Mouse (Mus musculus) kidney, embryonic 15.5 days (tissue): Measurements from ENCODE around the gene Rapgef2. TPM values are rescaled to one million over a fixed set of nuclear protein-coding genes. Genes with fewer than 3 reads are reported as not detected.
A peak's percentile ranks its signal among the peaks of the same experiment; 100 is the strongest.
"Not testable (repeated sequence)": the region's sequence is repeated elsewhere in the genome, so short reads cannot be mapped to it uniquely, and the experiment has no call there.

Source experiments
- ATAC-seq: fragments of 200-750 bp; cut with Nextera tagmentation; replicated peaks from 2 replicates; pipeline ENCODE4 v1.8.0; 2017; ENCODE audit warnings: moderate TSS enrichment; ENCODE audit not compliant: low FRiP score
- H3K27ac ChIP-seq: fragments of 300-500 bp; sonication (generic); 2 replicates; pipeline ENCODE4 v1.5.1; 2015; ENCODE audit warnings: mild to moderate bottlenecking, inconsistent platforms
- H3K27me3 ChIP-seq: fragments of 300-500 bp; sonication (generic); 2 replicates; pipeline ENCODE4 v1.6.1; 2015; ENCODE audit warnings: inconsistent platforms
- H3K36me3 ChIP-seq: fragments of 300-500 bp; sonication (generic); 2 replicates; pipeline ENCODE4 v1.6.1; 2015; ENCODE audit warnings: inconsistent platforms
- H3K4me1 ChIP-seq: fragments of 300-500 bp; sonication (generic); 2 replicates; pipeline ENCODE4 v1.6.1; 2015; ENCODE audit warnings: inconsistent platforms
- H3K4me2 ChIP-seq: fragments of 300-500 bp; sonication (generic); 2 replicates; pipeline ENCODE4 v1.6.1; 2015; ENCODE audit warnings: moderate library complexity, mild to moderate bottlenecking, inconsistent platforms
- H3K4me3 ChIP-seq: fragments of 300-500 bp; sonication (generic); replicated peaks from 2 replicates; pipeline ENCODE4 v1.5.1; 2015; ENCODE audit warnings: mild to moderate bottlenecking, inconsistent platforms
- H3K9ac ChIP-seq: fragments of 300-500 bp; sonication (generic); 2 replicates; pipeline ENCODE4 v1.6.1; 2015; ENCODE audit warnings: mild to moderate bottlenecking, inconsistent platforms
- H3K9me3 ChIP-seq: fragments of 300-500 bp; sonication (generic); replicated peaks from 2 replicates; pipeline ENCODE4 v1.6.1; 2016; ENCODE audit warnings: inconsistent platforms
- WGBS: fragments of 180-500 bp; shearing (Covaris S2); methylation state at CpG from one replicate; pipeline ENCODE4 v1.1.7; 2015; ENCODE audit warnings: mixed read lengths; 5-methylcytosine and 5-hydroxymethylcytosine counted together
- polyA plus RNA-seq: library from polyadenylated mRNA; unstranded; fragments of >200 nt; fragmentation: Nextera tagmentation; extraction: Ambion mirVana; gene quantifications from 2 replicates; pipeline ENCODE4 v1.2.1, GENCODE M21; 2015

Rapgef2 gene
- polyA plus RNA-seq, 1 experiment from 2014 or later, result 5.4 TPM

DNA sequence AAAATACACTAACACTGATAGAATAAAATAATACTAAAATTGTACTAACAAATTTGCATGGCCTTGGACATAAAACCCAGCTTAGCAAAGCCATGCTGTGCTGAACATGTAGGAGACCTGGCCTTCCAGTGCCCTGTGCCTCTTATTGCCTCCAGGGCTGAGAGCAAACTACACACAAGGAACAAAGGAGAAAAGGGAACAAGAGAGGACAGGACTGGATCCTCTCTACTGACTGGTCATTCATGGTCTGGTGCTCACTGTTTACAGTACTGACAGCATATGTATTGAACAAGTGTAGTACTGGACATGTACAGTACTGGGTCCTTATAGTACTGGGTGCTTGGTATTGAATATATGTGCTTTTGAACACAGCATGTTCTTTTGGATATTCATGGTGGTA lies 58.0 kb downstream of the Rapgef2 start:
- Histone ChIP-seq H3K4me3 (no peak overlapping the region), H3K27ac (no peak overlapping the region), H3K9ac (no peak overlapping the region), H3K4me1 (peaks cover 16% of the 10 kb centered on the region), H3K36me3 (no peaks in the 10 kb centered on the region), H3K27me3 (no peaks in the 10 kb centered on the region), H3K9me3 (no peaks in the 10 kb centered on the region), H3K4me2 (no peak overlapping the region)
- 0 out of 2 replicates have a peak, but pooled peaks have one; percentile 9 for ATAC-seq

DNA sequence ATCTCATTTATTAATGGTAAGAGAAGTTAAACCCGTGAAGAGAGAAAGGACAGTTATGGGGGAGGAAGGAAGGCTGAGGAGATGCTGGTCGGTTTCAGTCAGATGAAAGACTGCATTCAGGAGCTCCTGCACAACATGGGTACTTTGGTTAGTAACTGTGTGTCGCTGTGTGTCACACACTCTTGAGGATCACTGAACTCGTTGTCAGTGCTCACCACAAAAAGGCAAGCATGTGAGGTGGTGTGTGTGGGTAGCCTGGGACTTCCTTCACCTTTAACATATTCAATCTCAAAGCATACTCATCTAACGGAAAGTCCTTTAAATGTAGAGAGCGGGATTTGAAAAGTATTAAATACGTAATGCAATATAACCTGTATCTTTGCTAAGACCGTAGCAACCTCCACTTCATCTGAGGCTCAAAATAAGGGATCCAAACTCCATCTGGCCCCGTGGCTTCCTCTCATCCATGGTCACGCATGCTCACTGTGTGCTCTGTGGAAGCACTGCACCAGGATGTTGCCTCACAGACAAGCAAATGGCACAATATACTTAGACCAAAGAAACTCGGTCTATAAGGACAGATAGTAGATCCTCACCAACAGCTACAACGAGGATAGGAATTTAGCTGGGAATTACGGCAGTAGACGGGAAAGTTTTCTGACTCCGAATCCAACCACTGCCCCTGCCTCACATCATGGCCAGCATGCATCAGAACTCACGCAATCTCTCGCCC lies 58.8 kb downstream of the Rapgef2 start:
- WGBS, result 82% methylated on average over 17 of the region's 17 CpGs
- no peak for ATAC-seq

DNA sequence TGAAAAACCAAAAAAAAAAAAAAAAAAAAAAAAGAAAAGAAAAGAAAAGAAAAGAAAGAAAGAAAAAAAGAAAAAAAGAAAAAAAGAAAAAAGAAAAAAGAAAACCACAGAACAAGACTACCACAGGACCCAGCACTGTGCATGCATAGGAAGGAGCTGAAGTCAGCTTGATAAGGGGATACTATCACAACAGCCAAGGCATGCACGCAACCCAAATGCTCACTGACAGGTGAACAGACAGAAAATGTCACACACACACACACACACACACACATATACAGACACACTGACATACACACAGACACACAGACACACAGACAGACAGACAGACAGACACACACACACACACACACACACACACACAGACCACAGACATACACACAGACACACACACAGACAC lies 59.5 kb downstream of the Rapgef2 start:
- 85% methylated on average over 1 of the region's 1 CpGs for WGBS
- not testable (repeated sequence) for H3K4me2 ChIP-seq, H3K9ac ChIP-seq, ATAC-seq, H3K27ac ChIP-seq, H3K27me3 ChIP-seq, H3K36me3 ChIP-seq, H3K4me3 ChIP-seq, H3K9me3 ChIP-seq
- H3K4me1 ChIP-seq, result peaks cover 29% of the 10 kb centered on the region

More for the DNA sequence above, 58.8 kb downstream of the Rapgef2 start:
- Histone ChIP-seq H3K36me3 (no peaks in the 10 kb centered on the region), H3K4me3 (no peak overlapping the region), H3K4me1 (peaks cover 22% of the 10 kb centered on the region), H3K27me3 (no peaks in the 10 kb centered on the region), H3K9ac (no peak overlapping the region), H3K9me3 (no peaks in the 10 kb centered on the region), H3K27ac (no peak overlapping the region), H3K4me2 (no peak overlapping the region)

DNA sequence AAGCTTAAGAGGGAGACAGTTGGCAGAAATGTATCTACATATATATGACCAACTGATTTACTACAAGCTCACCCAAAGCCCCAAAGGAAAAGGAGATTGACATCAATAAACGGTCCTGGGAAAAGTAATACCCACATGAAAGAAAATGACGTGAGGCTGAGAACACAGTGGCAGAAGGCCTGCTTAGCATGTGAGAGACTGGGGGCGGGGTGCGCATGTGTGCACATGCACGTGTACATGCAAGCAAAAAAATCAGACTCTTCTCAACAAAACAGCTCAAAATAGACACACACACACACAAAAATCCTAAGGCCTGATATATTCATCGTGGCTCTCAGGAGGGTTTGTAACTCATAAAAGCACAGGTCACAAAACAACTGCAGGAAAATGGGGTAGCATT lies 60.4 kb downstream of the Rapgef2 start:
- Histone ChIP-seq H3K9me3 (no peaks in the 10 kb centered on the region), H3K4me2 (no peak overlapping the region), H3K9ac (no peak overlapping the region), H3K36me3 (no peaks in the 10 kb centered on the region), H3K4me1 (peaks cover 35% of the 10 kb centered on the region), H3K27me3 (no peaks in the 10 kb centered on the region), H3K4me3 (no peak overlapping the region), H3K27ac (no peak overlapping the region)
- no peak for ATAC-seq
- 66% methylated on average over 6 of the region's 6 CpGs for WGBS

DNA sequence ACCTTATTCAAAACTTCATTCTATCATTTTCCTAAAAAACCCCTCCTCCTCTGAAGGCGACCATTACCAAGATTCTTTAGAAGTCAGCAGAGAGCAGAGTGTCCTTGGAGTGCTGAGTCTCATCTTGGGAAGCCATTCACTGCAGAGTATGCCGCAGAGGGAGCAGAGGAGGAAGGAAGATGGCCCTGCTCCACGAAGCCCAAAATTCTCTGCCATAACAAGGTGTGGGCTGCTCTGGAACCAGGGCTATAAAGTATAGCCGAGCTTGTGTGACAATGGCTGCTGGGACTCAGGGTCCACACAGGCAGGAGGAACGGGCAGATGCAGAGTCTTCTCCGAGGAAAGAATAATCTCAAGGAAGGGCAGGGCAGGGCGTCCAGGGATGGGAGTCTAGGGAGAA lies 62.0 kb downstream of the Rapgef2 start:
- no peaks in the 10 kb centered on the region for H3K36me3 ChIP-seq
- WGBS, result 75% methylated on average over 7 of the region's 7 CpGs

DNA sequence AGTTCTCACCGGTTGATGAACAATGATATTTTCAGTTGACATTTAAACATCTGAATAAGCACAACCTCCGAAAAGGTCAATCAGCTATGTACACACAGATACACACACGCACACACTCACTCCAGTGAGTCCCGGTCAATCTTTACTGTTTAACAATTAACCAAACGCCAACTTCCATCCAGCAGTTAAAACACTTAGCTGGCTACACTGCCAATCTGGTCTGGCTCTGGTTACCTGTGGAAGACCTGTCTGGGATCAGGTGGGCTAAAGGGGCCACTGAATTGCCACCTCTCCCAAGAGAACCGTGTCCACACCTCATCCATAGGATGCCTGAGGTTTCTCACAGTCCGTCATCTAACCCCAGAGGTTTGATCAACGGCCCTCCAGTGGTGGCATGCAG lies 63.0 kb downstream of the Rapgef2 start:
- Histone ChIP-seq H3K27me3 (no peaks in the 10 kb centered on the region), H3K9me3 (no peaks in the 10 kb centered on the region), H3K4me1 (peaks cover 40% of the 10 kb centered on the region), H3K36me3 (no peaks in the 10 kb centered on the region), H3K9ac (no peak overlapping the region), H3K4me2 (peak overlapping the region; percentile 17; the same call in 1 of the 2 replicates), H3K27ac (peak overlapping the region; percentile 56; the same call in 1 of the 2 replicates), H3K4me3 (no peak overlapping the region)
- WGBS, result 32% methylated on average over 8 of the region's 8 CpGs
- no peak; the same call in 1 of the 2 replicates for ATAC-seq

More for the DNA sequence above, 62.0 kb downstream of the Rapgef2 start:
- Histone ChIP-seq H3K27me3 (no peaks in the 10 kb centered on the region), H3K4me2 (no peak overlapping the region), H3K9ac (no peak overlapping the region), H3K4me3 (no peak overlapping the region), H3K4me1 (peaks cover 32% of the 10 kb centered on the region), H3K27ac (no peak overlapping the region), H3K9me3 (no peaks in the 10 kb centered on the region)
- no peak for ATAC-seq

DNA sequence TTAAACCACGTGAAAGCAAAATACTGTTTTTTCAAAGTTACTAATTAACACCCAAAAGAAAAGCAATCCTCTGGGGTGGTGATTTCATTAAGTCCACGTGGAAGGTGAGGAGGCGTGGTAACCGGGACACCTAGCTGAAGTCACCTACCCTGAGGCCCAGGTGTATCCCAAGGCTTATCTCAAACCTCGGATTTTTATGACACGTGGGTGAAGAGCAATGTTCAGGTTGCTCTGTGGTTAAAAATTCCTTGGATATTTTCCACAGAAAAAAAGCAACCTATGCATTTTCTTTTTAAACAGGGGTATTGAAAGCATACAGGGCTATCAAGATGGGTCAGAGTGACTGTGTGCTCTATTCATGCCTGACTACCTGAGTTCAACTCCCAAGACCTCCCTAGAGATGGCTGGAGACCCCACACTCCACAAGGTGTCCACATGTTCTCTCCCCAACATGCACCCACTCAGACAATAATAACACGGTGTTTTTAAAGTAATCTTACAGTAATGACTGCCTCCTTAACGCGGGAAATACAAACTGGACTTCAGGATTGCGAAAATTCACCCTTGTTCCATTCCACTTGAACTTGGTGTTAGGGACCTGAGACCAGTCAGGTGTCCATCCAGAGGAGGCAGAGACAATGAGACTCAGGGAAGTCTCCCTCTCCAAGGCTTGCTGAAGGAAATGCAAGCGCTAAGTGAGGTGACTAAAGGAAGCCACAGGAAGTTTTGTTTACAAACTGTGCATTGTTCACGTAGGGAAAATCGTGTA lies 63.9 kb downstream of the Rapgef2 start:
- Histone ChIP-seq H3K27ac (peak overlapping the region; percentile 50), H3K4me3 (no peak overlapping the region), H3K4me1 (peaks cover 45% of the 10 kb centered on the region), H3K9ac (no peak overlapping the region), H3K36me3 (no peaks in the 10 kb centered on the region), H3K9me3 (no peaks in the 10 kb centered on the region), H3K4me2 (no peak overlapping the region), H3K27me3 (no peaks in the 10 kb centered on the region)
- WGBS, result 59% methylated on average over 13 of the region's 13 CpGs
- no peak for ATAC-seq

DNA sequence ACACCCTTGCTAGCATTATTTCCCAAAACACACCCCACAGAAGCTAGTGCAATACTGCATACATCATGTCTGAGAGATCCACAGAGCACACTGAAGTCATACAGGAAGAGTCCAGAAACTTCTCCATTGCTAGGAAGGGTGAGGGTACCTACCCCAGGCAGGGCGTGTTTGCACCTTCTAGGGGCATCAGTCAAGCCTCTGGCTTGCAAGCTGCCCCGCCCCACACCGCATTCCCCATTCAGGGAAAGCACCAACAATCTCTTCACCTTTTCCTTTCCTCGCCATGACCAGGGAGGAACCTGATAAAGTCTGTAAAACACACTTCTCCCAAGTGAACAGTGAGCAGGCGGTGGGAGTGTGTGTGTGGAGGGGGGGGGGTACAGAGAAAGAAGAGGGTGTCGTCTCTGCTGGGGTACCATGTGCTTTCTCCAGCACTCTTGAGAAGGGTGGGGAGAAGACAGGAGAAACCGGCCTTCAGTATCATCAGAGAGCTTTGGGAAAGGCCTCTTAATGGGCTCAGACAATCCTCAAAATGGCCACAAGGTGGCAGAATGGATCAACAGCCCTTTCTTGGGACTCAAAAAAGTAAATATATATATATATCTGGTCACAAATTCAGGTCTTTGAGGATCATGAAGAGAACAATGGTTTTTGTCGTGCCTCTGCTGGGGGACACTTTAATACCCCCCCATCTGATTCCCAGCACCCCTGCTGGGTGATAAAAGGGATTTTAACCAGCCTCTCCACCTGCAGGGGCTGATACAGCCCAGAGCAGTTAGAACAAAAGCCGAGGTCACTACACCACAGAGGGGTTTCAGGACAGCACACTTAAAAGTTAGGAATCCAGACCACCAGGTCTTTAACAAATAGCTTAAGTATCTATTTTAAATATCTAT lies 64.8 kb downstream of the Rapgef2 start:
- peak; percentile 55 for ATAC-seq
- no peak overlapping the region for H3K9ac ChIP-seq
- no peaks in the 10 kb centered on the region for H3K9me3 ChIP-seq

DNA sequence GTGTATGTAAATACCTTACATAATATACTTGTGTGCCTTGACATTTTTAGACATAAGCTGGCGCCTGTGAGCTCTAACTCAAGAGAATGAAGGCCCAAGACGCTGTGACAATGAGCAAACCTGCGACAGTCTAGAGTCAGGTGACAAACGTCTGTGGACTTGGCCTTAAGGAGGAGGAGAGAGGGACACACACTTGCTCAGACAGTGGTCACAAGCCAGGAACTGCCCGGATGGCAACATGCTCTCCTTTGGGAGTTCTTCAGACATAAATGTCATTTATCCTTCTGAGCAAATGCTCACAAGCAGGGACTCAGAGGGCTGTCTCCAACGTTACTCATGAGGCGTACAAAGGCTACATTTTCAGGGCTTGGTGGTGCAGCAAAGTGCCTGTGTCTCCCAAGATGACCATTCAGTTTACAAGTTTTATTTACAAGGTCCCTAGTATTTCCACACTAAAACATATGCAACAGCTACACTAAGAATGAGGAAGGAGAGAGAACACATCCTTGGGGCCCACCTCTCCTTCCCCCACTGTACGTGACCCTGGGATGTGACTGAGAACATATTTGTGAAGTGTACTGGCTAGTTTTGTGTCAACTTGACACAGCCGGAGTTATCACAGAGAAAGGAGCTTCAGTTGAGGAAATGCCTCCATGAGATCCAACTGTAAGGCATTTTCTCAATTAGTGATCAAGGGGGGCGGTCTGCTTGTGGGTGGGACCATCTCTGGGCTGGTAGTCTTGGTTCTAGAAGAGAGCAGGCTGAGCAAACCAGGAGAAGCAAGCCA lies 67.0 kb downstream of the Rapgef2 start:
- Histone ChIP-seq H3K36me3 (no peaks in the 10 kb centered on the region), H3K9ac (no peak overlapping the region), H3K27me3 (no peaks in the 10 kb centered on the region), H3K4me1 (peaks cover 42% of the 10 kb centered on the region), H3K9me3 (no peaks in the 10 kb centered on the region), H3K4me2 (no peak overlapping the region), H3K4me3 (no peak overlapping the region), H3K27ac (peak overlapping the region; percentile 52)
- 62% methylated on average over 10 of the region's 10 CpGs for WGBS
- ATAC-seq, result no peak

More for the DNA sequence above, 64.8 kb downstream of the Rapgef2 start:
- no peaks in the 10 kb centered on the region for H3K36me3 ChIP-seq
- H3K27me3 ChIP-seq, result no peaks in the 10 kb centered on the region
- peaks cover 45% of the 10 kb centered on the region for H3K4me1 ChIP-seq
- no peak overlapping the region for H3K4me2 ChIP-seq
- no peak overlapping the region for H3K27ac ChIP-seq
- 49% methylated on average over 9 of the region's 9 CpGs for WGBS
- H3K4me3 ChIP-seq, result no peak overlapping the region

DNA sequence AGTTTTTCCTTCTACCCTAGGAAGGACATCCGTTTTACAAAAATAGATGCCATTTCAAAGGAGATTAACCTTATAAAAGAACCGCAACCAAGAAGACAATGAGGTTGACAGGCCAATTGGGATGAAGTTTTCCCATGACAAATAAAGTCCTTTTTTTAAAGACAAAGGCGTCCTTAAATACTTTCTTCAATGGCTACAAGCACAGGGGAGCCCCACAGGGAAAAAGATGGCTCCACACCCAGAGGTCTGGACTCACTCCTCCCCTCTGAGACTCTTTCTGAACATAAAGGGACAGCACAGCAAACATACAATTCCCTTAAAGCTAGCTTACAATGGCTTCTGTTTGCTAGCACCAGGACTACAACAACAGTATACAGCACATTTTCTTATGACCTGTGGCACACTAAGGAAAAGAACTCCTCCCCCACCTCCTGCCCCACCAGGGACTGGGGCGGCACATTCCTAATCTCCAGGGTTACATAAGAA lies 67.7 kb downstream of the Rapgef2 start:
- Histone ChIP-seq H3K4me3 (no peak overlapping the region), H3K9ac (no peak overlapping the region), H3K27me3 (no peaks in the 10 kb centered on the region), H3K27ac (peak overlapping the region; percentile 9; the same call in 1 of the 2 replicates), H3K4me1 (peaks cover 36% of the 10 kb centered on the region), H3K36me3 (no peaks in the 10 kb centered on the region), H3K4me2 (no peak overlapping the region), H3K9me3 (no peaks in the 10 kb centered on the region)
- WGBS, result 51% methylated on average over 4 of the region's 4 CpGs
- ATAC-seq, result no peak

DNA sequence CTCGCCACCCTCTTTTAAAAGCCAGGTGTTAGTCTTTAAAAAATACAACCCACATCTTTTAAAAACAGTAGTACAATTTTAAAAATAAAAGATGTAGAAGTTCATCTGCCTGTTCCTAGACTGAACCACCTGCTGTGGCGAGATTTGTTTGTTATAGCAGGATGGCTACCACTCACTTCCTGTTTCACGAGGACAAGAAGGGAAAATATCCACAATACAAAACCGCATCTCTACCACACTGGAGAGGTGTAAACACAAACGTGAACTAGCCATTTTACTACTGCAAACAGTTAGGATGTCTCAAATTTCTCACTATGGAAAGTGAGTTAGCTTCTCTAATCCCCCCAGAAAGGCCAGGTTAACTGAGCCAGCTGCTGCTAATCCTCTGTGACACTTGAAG lies 76.1 kb downstream of the Rapgef2 start:
- 66% methylated on average over 5 of the region's 5 CpGs for WGBS

More for the DNA sequence above, 76.1 kb downstream of the Rapgef2 start:
- Histone ChIP-seq H3K4me3 (no peak overlapping the region), H3K9ac (no peak overlapping the region), H3K27me3 (no peaks in the 10 kb centered on the region), H3K9me3 (no peaks in the 10 kb centered on the region; the same call in 1 of the 2 replicates), H3K27ac (no peak overlapping the region), H3K4me2 (no peak overlapping the region), H3K36me3 (peaks cover 9% of the 10 kb centered on the region; the same call in 1 of the 2 replicates), H3K4me1 (0 out of 2 replicates have a peak, but pooled peaks cover 3% of the 10 kb centered on the region)
- no peak for ATAC-seq
